27 mouse cellular contexts compared by ENCODE assay signal in the genomic region with DNA sequence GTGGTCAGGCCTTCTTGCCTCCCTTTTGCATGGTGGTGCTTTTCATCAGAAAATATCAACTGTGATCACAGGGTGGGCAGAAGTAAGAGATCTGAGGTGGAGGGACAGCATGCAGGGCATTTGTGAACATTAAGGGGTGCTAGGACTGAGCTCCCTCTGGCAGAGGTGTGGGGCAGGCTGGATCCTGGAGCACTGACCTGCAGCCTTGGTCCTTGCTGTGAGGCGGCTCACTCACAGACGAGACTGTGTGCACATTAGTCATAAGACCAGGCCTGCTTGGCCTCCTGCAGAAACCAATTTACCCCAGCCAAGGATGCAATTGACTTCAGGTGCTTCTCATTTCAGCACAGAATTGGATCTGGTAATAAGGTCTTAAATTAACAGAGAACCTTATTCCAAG. TPM values are rescaled to one million over a fixed set of nuclear protein-coding genes. Genes with fewer than 3 reads are reported as not detected.
DNase-seq lines count a peak whose midpoint lies in the region; ATAC-seq lines count a peak whose summit lies in the region.
"Had no signal": no experiment of that assay in that cellular context is flagged by ENCODE, and none has a peak within 500 bp of the region (broad histone marks: within the 10 kb centered on the region; RNA-seq: fewer than 3 reads in every experiment).

No protein-coding gene starts in this region.

- no peak overlapping the region for H3K4me3 ChIP-seq in hindbrain, embryonic 15.5 days
- H3K4me3 ChIP-seq in hindbrain, embryonic 16.5 days (ENCODE audit: low read length): no peak overlapping the region
- H3K4me3 ChIP-seq in midbrain, embryonic 14.5 days (replicated peaks; ENCODE audit: low read depth, low read length): no peak overlapping the region
- no peak overlapping the region for H3K4me3 ChIP-seq in midbrain, embryonic 10.5 days
- H3K4me3 ChIP-seq in limb, embryonic 10.5 days: no peak overlapping the region
- H3K4me3 ChIP-seq in kidney, embryonic 16.5 days (ENCODE audit: low read length): no peak overlapping the region
- H3K4me3 ChIP-seq: heart, adult 2 months; heart, embryonic 12.5 days; liver, embryonic 12.5 days; megakaryocyte, embryonic 14.5 days had no signal

- no peak for ATAC-seq in hindbrain, embryonic 15.5 days (ENCODE audit: low FRiP score, low read depth)
- no peak for ATAC-seq in hindbrain, embryonic 16.5 days
- no peak for ATAC-seq in midbrain, embryonic 14.5 days (ENCODE audit: low FRiP score, low TSS enrichment)
- ATAC-seq in kidney, embryonic 16.5 days (ENCODE audit: low FRiP score, low TSS enrichment): no peak
- ATAC-seq: forebrain, postnatal 0 days; intestine, postnatal 0 days; liver, embryonic 12.5 days; liver, postnatal 0 days had no signal

- no peak overlapping the region for H3K9ac ChIP-seq in hindbrain, embryonic 15.5 days
- H3K9ac ChIP-seq in hindbrain, embryonic 16.5 days (ENCODE audit: low read depth, low read length): no peak overlapping the region
- H3K9ac ChIP-seq in midbrain, embryonic 14.5 days (replicated peaks; ENCODE audit: low read length): no peak overlapping the region
- no peak overlapping the region for H3K9ac ChIP-seq in kidney, embryonic 16.5 days (replicated peaks; ENCODE audit: low read length)
- H3K9ac ChIP-seq: forebrain, postnatal 0 days; heart, embryonic 12.5 days; liver, embryonic 12.5 days; liver, postnatal 0 days had no signal

- H3K4me1 ChIP-seq in hindbrain, embryonic 15.5 days (replicated peaks): peaks cover 42% of the 10 kb centered on the region
- peaks cover 19% of the 10 kb centered on the region for H3K4me1 ChIP-seq in hindbrain, embryonic 16.5 days (ENCODE audit: control insufficient read depth, insufficient read depth, low read depth, low read length)
- peaks cover 2% of the 10 kb centered on the region; the same call in 1 of the 2 replicates for H3K4me1 ChIP-seq in midbrain, embryonic 14.5 days (ENCODE audit: control insufficient read depth, insufficient read depth, low read length)
- peaks cover 23% of the 10 kb centered on the region; the same call in 1 of the 2 replicates for H3K4me1 ChIP-seq in midbrain, embryonic 10.5 days
- H3K4me1 ChIP-seq in limb, embryonic 10.5 days: peaks cover 40% of the 10 kb centered on the region
- peaks cover 32% of the 10 kb centered on the region for H3K4me1 ChIP-seq in kidney, embryonic 16.5 days (ENCODE audit: insufficient read depth, low read length)
- H3K4me1 ChIP-seq: liver, embryonic 12.5 days had no signal

- H3K27me3 ChIP-seq in hindbrain, embryonic 15.5 days: no peaks in the 10 kb centered on the region
- no peaks in the 10 kb centered on the region for H3K27me3 ChIP-seq in hindbrain, embryonic 16.5 days (replicated peaks; ENCODE audit: control insufficient read depth, insufficient read depth, low read length)
- no peaks in the 10 kb centered on the region for H3K27me3 ChIP-seq in midbrain, embryonic 14.5 days (ENCODE audit: control insufficient read depth, insufficient read depth, low read length)
- no peaks in the 10 kb centered on the region for H3K27me3 ChIP-seq in midbrain, embryonic 10.5 days (ENCODE audit: low read depth, poor library complexity, severe bottlenecking)
- no peaks in the 10 kb centered on the region for H3K27me3 ChIP-seq in limb, embryonic 10.5 days (ENCODE audit: low read depth, poor library complexity, severe bottlenecking)
- no peaks in the 10 kb centered on the region for H3K27me3 ChIP-seq in kidney, embryonic 16.5 days (ENCODE audit: insufficient read depth, low read length)
- H3K27me3 ChIP-seq: CH12.LX; heart, embryonic 12.5 days; liver, embryonic 12.5 days had no signal

- peak; percentile 51 to 74 for DNase-seq in adrenal gland, adult (ENCODE audit: inconsistent age in 2 of 2, low spot score in 1 of 2)
- no peak for DNase-seq in adrenal gland, postnatal 4 days (ENCODE audit: low spot score in 2 of 2)
- DNase-seq in midbrain, embryonic 14.5 days: no peak
- no peak for DNase-seq in midbrain, embryonic 10.5 days (ENCODE audit: low spot score)
- DNase-seq in limb, embryonic 10.5 days (ENCODE audit: low spot score): no peak
- DNase-seq: cerebellum, postnatal 25 days; forebrain, postnatal 0 days; heart, adult 2 months; heart, postnatal 4 days; kidney, adult 9 months; kidney, postnatal 36 days; layer of hippocampus, postnatal 36 days; liver, postnatal 0 days; lung, postnatal 36 days; retina, postnatal 1 day; right cerebral cortex, postnatal 14 days; thymus, postnatal 14 days had no signal

- H3K9me3 ChIP-seq in hindbrain, embryonic 15.5 days: no peaks in the 10 kb centered on the region
- H3K9me3 ChIP-seq in hindbrain, embryonic 16.5 days (ENCODE audit: control insufficient read depth, low read length): no peaks in the 10 kb centered on the region
- H3K9me3 ChIP-seq in midbrain, embryonic 14.5 days (ENCODE audit: control insufficient read depth, low read length): no peaks in the 10 kb centered on the region
- H3K9me3 ChIP-seq in midbrain, embryonic 10.5 days (replicated peaks): no peaks in the 10 kb centered on the region
- no peaks in the 10 kb centered on the region for H3K9me3 ChIP-seq in limb, embryonic 10.5 days (replicated peaks)
- no peaks in the 10 kb centered on the region for H3K9me3 ChIP-seq in kidney, embryonic 16.5 days (ENCODE audit: low read length)
- H3K9me3 ChIP-seq: heart, embryonic 12.5 days; liver, embryonic 12.5 days; megakaryocyte, embryonic 14.5 days had no signal

- WGBS in hindbrain, embryonic 15.5 days: 60% methylated on average over 2 of the region's 2 CpGs
- WGBS in hindbrain, embryonic 16.5 days: 83% methylated on average over 2 of the region's 2 CpGs
- WGBS in midbrain, embryonic 14.5 days: 90% methylated on average over 2 of the region's 2 CpGs
- WGBS in midbrain, embryonic 10.5 days: 88% methylated on average over 2 of the region's 2 CpGs
- WGBS in limb, embryonic 10.5 days: 66% methylated on average over 2 of the region's 2 CpGs
- WGBS in kidney, embryonic 16.5 days: 74% methylated on average over 2 of the region's 2 CpGs

- peaks cover 35% of the 10 kb centered on the region for H3K36me3 ChIP-seq in hindbrain, embryonic 15.5 days
- H3K36me3 ChIP-seq in hindbrain, embryonic 16.5 days (ENCODE audit: control insufficient read depth, insufficient read depth, low read length): peaks cover 22% of the 10 kb centered on the region; the same call in 1 of the 2 replicates
- H3K36me3 ChIP-seq in midbrain, embryonic 14.5 days (ENCODE audit: control insufficient read depth, insufficient read depth, low read length): peaks cover 88% of the 10 kb centered on the region
- H3K36me3 ChIP-seq in midbrain, embryonic 10.5 days: peaks cover 96% of the 10 kb centered on the region
- H3K36me3 ChIP-seq in limb, embryonic 10.5 days: peaks cover 61% of the 10 kb centered on the region
- H3K36me3 ChIP-seq in kidney, embryonic 16.5 days (ENCODE audit: insufficient read depth, low read length): no peaks in the 10 kb centered on the region
- H3K36me3 ChIP-seq: heart, embryonic 12.5 days; liver, embryonic 12.5 days had no signal

- no peak overlapping the region for H3K4me2 ChIP-seq in hindbrain, embryonic 15.5 days
- no peak overlapping the region for H3K4me2 ChIP-seq in hindbrain, embryonic 16.5 days (ENCODE audit: low read length)
- no peak overlapping the region for H3K4me2 ChIP-seq in midbrain, embryonic 14.5 days (ENCODE audit: low read length)
- no peak overlapping the region for H3K4me2 ChIP-seq in kidney, embryonic 16.5 days (replicated peaks; ENCODE audit: low read depth, low read length)
- H3K4me2 ChIP-seq: heart, embryonic 12.5 days; liver, embryonic 12.5 days had no signal

- peak overlapping the region; percentile 36; the same call in 1 of the 2 replicates for H3K27ac ChIP-seq in hindbrain, embryonic 15.5 days (replicated peaks)
- H3K27ac ChIP-seq in hindbrain, embryonic 16.5 days (ENCODE audit: low read depth, low read length): no peak overlapping the region
- H3K27ac ChIP-seq in midbrain, embryonic 14.5 days (replicated peaks; ENCODE audit: low read depth, low read length): peak overlapping the region; percentile 38; the same call in 1 of the 2 replicates
- no peak overlapping the region for H3K27ac ChIP-seq in midbrain, embryonic 10.5 days (replicated peaks)
- H3K27ac ChIP-seq in limb, embryonic 10.5 days: peak overlapping the region; percentile 47
- H3K27ac ChIP-seq in kidney, embryonic 16.5 days (ENCODE audit: low read length): no peak overlapping the region
- H3K27ac ChIP-seq: heart, adult 2 months; liver, embryonic 12.5 days had no signal

RNA-seq across cellular contexts. Expression of a gene that starts 39.8 kb away (rescaled TPM):
- 1 to 10 TPM in 1 of 2 experiments, under 1 TPM in 1; 0.23 to 1.6 TPM for total RNA-seq in adrenal gland, postnatal 4 days (2021)
- polyA plus RNA-seq in hindbrain, embryonic 15.5 days (2015; fragmentation: Nextera tagmentation; extraction: Ambion mirVana): 12.0 and 12.8 TPM in 2 replicates
- 15.6 and 18.8 TPM in 2 replicates for polyA plus RNA-seq in hindbrain, embryonic 16.5 days (2015; fragmentation: Nextera tagmentation; extraction: Ambion mirVana)
- polyA plus RNA-seq in midbrain, embryonic 14.5 days (2014; fragmentation: Nextera tagmentation; extraction: Ambion mirVana): 8.7 and 9.7 TPM in 2 replicates
- polyA plus RNA-seq in midbrain, embryonic 10.5 days (2016; fragmentation: Nextera tagmentation; extraction: Ambion mirVana): 0.53 and 0.93 TPM in 2 replicates
- 3.8 and 3.9 TPM in 2 replicates for polyA plus RNA-seq in limb, embryonic 10.5 days (2016; fragmentation: Nextera tagmentation; extraction: Ambion mirVana)
- 11.7 and 12.3 TPM in 2 replicates for polyA plus RNA-seq in kidney, embryonic 16.5 days (2015; fragmentation: Nextera tagmentation; extraction: Ambion mirVana)
- total RNA-seq: gastrocnemius, adult 8-10 months; gastrocnemius, postnatal 4 days had no signal
- polyA plus RNA-seq: liver, postnatal 0 days had no signal

Comparison
In these comparisons a context has a peak if more than half of its experiments do, and no peak if none do; other contexts are left out.
1. DNase-seq: peak in adrenal gland, adult (2 of 2); none in adrenal gland, postnatal 4 days (0 of 2), midbrain, embryonic 14.5 days (single experiment), midbrain, embryonic 10.5 days (single experiment) and limb, embryonic 10.5 days (single experiment).
2. H3K27ac ChIP-seq: peak in hindbrain, embryonic 15.5 days (single experiment), midbrain, embryonic 14.5 days (single experiment) and limb, embryonic 10.5 days (single experiment); none in hindbrain, embryonic 16.5 days (single experiment), midbrain, embryonic 10.5 days (single experiment) and kidney, embryonic 16.5 days (single experiment).